In the genomic region with DNA sequence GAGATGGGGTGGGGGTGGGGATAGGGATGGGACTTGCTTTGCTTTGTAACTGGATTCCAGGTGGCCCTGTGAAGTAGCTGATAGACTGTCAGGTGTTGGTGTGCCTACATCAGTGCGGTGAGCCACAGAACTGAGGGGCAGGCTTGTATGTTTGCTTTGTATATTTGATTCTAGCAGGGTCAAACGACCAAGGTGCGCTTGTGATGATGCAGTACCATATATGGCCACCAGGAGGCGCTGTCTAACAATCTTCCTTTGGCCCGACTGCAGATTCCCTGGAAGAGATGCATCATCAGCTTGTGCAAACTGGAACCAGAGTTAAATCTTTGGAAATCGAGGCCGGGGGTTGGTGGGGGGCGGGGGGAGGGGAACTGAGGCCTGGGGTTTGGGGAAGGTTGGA, we compare ENCODE assay signal across 9 mouse cellular contexts.
DNase-seq lines count a peak whose midpoint lies in the region; ATAC-seq lines count a peak whose summit lies in the region.
"Had no signal": no experiment of that assay in that cellular context is flagged by ENCODE, and none has a peak within 500 bp of the region (broad histone marks: within the 10 kb centered on the region; RNA-seq: fewer than 3 reads in every experiment).

No protein-coding gene starts in this region.

- no peak overlapping the region for H3K4me2 ChIP-seq in hindbrain, embryonic 13.5 days
- no peak overlapping the region for H3K4me2 ChIP-seq in neural tube, embryonic 13.5 days
- H3K4me2 ChIP-seq: embryonic facial prominence, embryonic 13.5 days had no signal

- H3K36me3 ChIP-seq in hindbrain, embryonic 10.5 days = no peaks in the 10 kb centered on the region
- no peaks in the 10 kb centered on the region for H3K36me3 ChIP-seq in hindbrain, embryonic 13.5 days
- no peaks in the 10 kb centered on the region; the same call in 1 of the 2 replicates for H3K36me3 ChIP-seq in neural tube, embryonic 13.5 days
- H3K36me3 ChIP-seq: embryonic facial prominence, embryonic 13.5 days had no signal

- H3K27ac ChIP-seq in hindbrain, embryonic 10.5 days = no peak overlapping the region
- no peak overlapping the region; the same call in 1 of the 2 replicates for H3K27ac ChIP-seq in hindbrain, embryonic 13.5 days
- no peak overlapping the region for H3K27ac ChIP-seq in neural tube, embryonic 13.5 days (replicated peaks)
- H3K27ac ChIP-seq: embryonic facial prominence, embryonic 13.5 days had no signal

- no peak overlapping the region for H3K9ac ChIP-seq in hindbrain, embryonic 13.5 days
- H3K9ac ChIP-seq in neural tube, embryonic 13.5 days = no peak overlapping the region
- H3K9ac ChIP-seq: embryonic facial prominence, embryonic 13.5 days had no signal

- 6% methylated on average over 8 of the region's 8 CpGs for WGBS in hindbrain, embryonic 10.5 days
- 3% methylated on average over 8 of the region's 8 CpGs for WGBS in hindbrain, embryonic 13.5 days
- WGBS in neural tube, embryonic 13.5 days = 6% methylated on average over 8 of the region's 8 CpGs

- H3K4me1 ChIP-seq in hindbrain, embryonic 10.5 days (replicated peaks) = peaks cover 3% of the 10 kb centered on the region; the same call in 1 of the 2 replicates
- no peaks in the 10 kb centered on the region; the same call in 1 of the 2 replicates for H3K4me1 ChIP-seq in hindbrain, embryonic 13.5 days (replicated peaks)
- peaks cover 11% of the 10 kb centered on the region for H3K4me1 ChIP-seq in neural tube, embryonic 13.5 days (replicated peaks)
- H3K4me1 ChIP-seq: embryonic facial prominence, embryonic 13.5 days had no signal

- no peak overlapping the region for H3K4me3 ChIP-seq in hindbrain, embryonic 10.5 days
- H3K4me3 ChIP-seq in hindbrain, embryonic 13.5 days = no peak overlapping the region
- H3K4me3 ChIP-seq in neural tube, embryonic 13.5 days = no peak overlapping the region
- H3K4me3 ChIP-seq: embryonic facial prominence, embryonic 13.5 days had no signal

- intact Hi-C loops in left cerebral cortex, postnatal 25 days (cut with DNase I) = loop anchor here (2.0 to 5.0 kb wide), 3 partner anchors 320 to 486 kb away; no protein-coding TSS in a partner anchor

- no peak for ATAC-seq in hindbrain, embryonic 13.5 days (ENCODE audit: low FRiP score)
- ATAC-seq in neural tube, embryonic 13.5 days (ENCODE audit: low read depth) = 0 out of 2 replicates have a peak, but pooled peaks have one; percentile 7

- H3K9me3 ChIP-seq in hindbrain, embryonic 10.5 days = no peaks in the 10 kb centered on the region
- H3K9me3 ChIP-seq in hindbrain, embryonic 13.5 days = no peaks in the 10 kb centered on the region
- H3K9me3 ChIP-seq in neural tube, embryonic 13.5 days = no peaks in the 10 kb centered on the region
- H3K9me3 ChIP-seq: embryonic facial prominence, embryonic 13.5 days had no signal

- peak; percentile 78 for DNase-seq in hindbrain, embryonic 10.5 days (ENCODE audit: low spot score)
- DNase-seq in ES-CJ7 (ENCODE audit: low read depth, low spot score) = peak; percentile 75
- peak; percentile 60 for DNase-seq in cerebellum, adult 11-12 months
- peak; percentile 71 for DNase-seq in gastrocnemius, postnatal 10 days
- peak; percentile 58 to 71 for DNase-seq in left cerebral cortex, postnatal 25 days (ENCODE audit: low spot score in 2 of 2)
- DNase-seq in urinary bladder, postnatal 25 days (ENCODE audit: low spot score) = peak; percentile 50

- no peaks in the 10 kb centered on the region for H3K27me3 ChIP-seq in hindbrain, embryonic 10.5 days (ENCODE audit: insufficient read depth, poor library complexity, severe bottlenecking)
- 0 out of 2 replicates have a peak, but pooled peaks cover 4% of the 10 kb centered on the region for H3K27me3 ChIP-seq in hindbrain, embryonic 13.5 days
- H3K27me3 ChIP-seq in neural tube, embryonic 13.5 days = no peaks in the 10 kb centered on the region
- H3K27me3 ChIP-seq: embryonic facial prominence, embryonic 13.5 days had no signal
